Mouse (Mus musculus) hindbrain, embryonic 13.5 days (tissue): Measurements from ENCODE around the gene Wdr63. TPM values are rescaled to one million over a fixed set of nuclear protein-coding genes. Genes with fewer than 3 reads are reported as not detected.

ENCODE experiments used
- ATAC-seq: fragments of 200-750 bp; cut with Nextera tagmentation; 2 replicates; pipeline ENCODE4 v1.8.0; 2017; ENCODE audit warnings: moderate TSS enrichment; ENCODE audit not compliant: low FRiP score
- H3K27ac ChIP-seq: fragments of 300-500 bp; sonication (generic); 2 replicates; pipeline ENCODE4 v1.5.1; 2015; ENCODE audit warnings: inconsistent platforms, mild to moderate bottlenecking, moderate library complexity
- H3K27me3 ChIP-seq: fragments of 300-500 bp; sonication (generic); 2 replicates; pipeline ENCODE4 v1.6.1; 2015; ENCODE audit warnings: mild to moderate bottlenecking, inconsistent platforms
- H3K36me3 ChIP-seq: fragments of 300-500 bp; sonication (generic); 2 replicates; pipeline ENCODE4 v1.6.1; 2015; ENCODE audit warnings: mild to moderate bottlenecking, inconsistent platforms
- H3K4me1 ChIP-seq: fragments of 300-500 bp; sonication (generic); replicated peaks from 2 replicates; pipeline ENCODE4 v1.6.1; 2015; ENCODE audit warnings: inconsistent platforms
- H3K4me2 ChIP-seq: fragments of 300-500 bp; sonication (generic); 2 replicates; pipeline ENCODE4 v1.6.1; 2015; ENCODE audit warnings: inconsistent platforms, mild to moderate bottlenecking, moderate library complexity
- H3K4me3 ChIP-seq: fragments of 300-500 bp; sonication (generic); 2 replicates; pipeline ENCODE4 v1.5.1; 2015; ENCODE audit warnings: mild to moderate bottlenecking, inconsistent platforms
- H3K9ac ChIP-seq: fragments of 300-500 bp; sonication (generic); 2 replicates; pipeline ENCODE4 v1.6.1; 2015; ENCODE audit warnings: mild to moderate bottlenecking, inconsistent platforms
- H3K9me3 ChIP-seq: fragments of 300-500 bp; sonication (generic); 2 replicates; pipeline ENCODE4 v1.6.1; 2016; ENCODE audit warnings: inconsistent platforms
- WGBS: fragments of 180-500 bp; shearing (Covaris S2); methylation state at CpG from one replicate; pipeline ENCODE4 v1.1.7; 2015; 5-methylcytosine and 5-hydroxymethylcytosine counted together
- polyA plus RNA-seq: library from polyadenylated mRNA; unstranded; fragments of >200 nt; fragmentation: Nextera tagmentation; extraction: Ambion mirVana; gene quantifications from 2 replicates; pipeline ENCODE4 v1.2.1, GENCODE M21; 2015

The Wdr63 gene
- polyA plus RNA-seq, 1 experiment from 2014 or later, result 2.0 TPM

GRCm38 (mm10) chr3:146146131-146146530 lies 38.2 kb upstream of the Wdr63 start:
- H3K4me3 ChIP-seq, result no peak overlapping the region
- peaks cover 11% of the 10 kb centered on the region for H3K4me1 ChIP-seq
- no peak overlapping the region for H3K27ac ChIP-seq
- 77% methylated on average over 5 of the region's 5 CpGs for WGBS
- no peak overlapping the region for H3K9ac ChIP-seq
- H3K4me2 ChIP-seq, result no peak overlapping the region
- no peaks in the 10 kb centered on the region for H3K36me3 ChIP-seq
- peaks cover 35% of the 10 kb centered on the region for H3K27me3 ChIP-seq
- ATAC-seq, result no peak
- H3K9me3 ChIP-seq, result peaks cover 5% of the 10 kb centered on the region; the same call in 1 of the 2 replicates

- H3K27ac ChIP-seq, result no peak overlapping the region
- ATAC-seq, result no peak
- WGBS, result 60% methylated on average over 5 of the region's 5 CpGs
- H3K4me3 ChIP-seq, result no peak overlapping the region
- H3K4me2 ChIP-seq, result no peak overlapping the region
- no peak overlapping the region for H3K9ac ChIP-seq
- peaks cover 29% of the 10 kb centered on the region for H3K27me3 ChIP-seq
- H3K9me3 ChIP-seq, result peaks cover 5% of the 10 kb centered on the region; the same call in 1 of the 2 replicates
- peaks cover 9% of the 10 kb centered on the region for H3K4me1 ChIP-seq
- H3K36me3 ChIP-seq, result no peaks in the 10 kb centered on the region
Observed at GRCm38 (mm10) chr3:146145501-146145900, 37.6 kb upstream of the Wdr63 start.

- Histone ChIP-seq H3K36me3 (no peaks in the 10 kb centered on the region), H3K27ac (no peak overlapping the region), H3K9ac (no peak overlapping the region), H3K4me3 (no peak overlapping the region), H3K4me1 (no peaks in the 10 kb centered on the region), H3K27me3 (0 out of 2 replicates have a peak, but pooled peaks cover 12% of the 10 kb centered on the region), H3K9me3 (peaks cover 5% of the 10 kb centered on the region; the same call in 1 of the 2 replicates), H3K4me2 (no peak overlapping the region)
- ATAC-seq, result no peak
- whole genome bisulfite sequencing, result 75% methylated on average over 7 of the region's 7 CpGs
Observed at GRCm38 (mm10) chr3:146142523-146142922, 34.6 kb upstream of the Wdr63 start.

- no peak overlapping the region for H3K4me2 ChIP-seq
- 96% methylated on average over 7 of the region's 7 CpGs for WGBS
- H3K4me1 ChIP-seq, result no peaks in the 10 kb centered on the region
- no peaks in the 10 kb centered on the region for H3K27me3 ChIP-seq
- no peaks in the 10 kb centered on the region; the same call in 1 of the 2 replicates for H3K9me3 ChIP-seq
- no peaks in the 10 kb centered on the region for H3K36me3 ChIP-seq
- no peak overlapping the region for H3K4me3 ChIP-seq
- no peak for ATAC-seq
- no peak overlapping the region for H3K27ac ChIP-seq
- H3K9ac ChIP-seq, result no peak overlapping the region
Observed at GRCm38 (mm10) chr3:146140276-146140675, 32.3 kb upstream of the Wdr63 start.

GRCm38 (mm10) chr3:146136422-146136821 lies 28.5 kb upstream of the Wdr63 start:
- Histone ChIP-seq H3K9me3 (no peaks in the 10 kb centered on the region), H3K4me2 (no peak overlapping the region), H3K4me1 (no peaks in the 10 kb centered on the region), H3K9ac (no peak overlapping the region), H3K36me3 (no peaks in the 10 kb centered on the region), H3K27me3 (no peaks in the 10 kb centered on the region), H3K4me3 (no peak overlapping the region), H3K27ac (no peak overlapping the region)
- no peak for ATAC-seq
- WGBS, result 47% methylated on average over 10 of the region's 10 CpGs

- no peak for ATAC-seq
- H3K36me3 ChIP-seq, result no peaks in the 10 kb centered on the region
- no peaks in the 10 kb centered on the region for H3K27me3 ChIP-seq
- H3K27ac ChIP-seq, result no peak overlapping the region
- H3K4me1 ChIP-seq, result no peaks in the 10 kb centered on the region
- H3K4me3 ChIP-seq, result no peak overlapping the region
- no peak overlapping the region for H3K4me2 ChIP-seq
- H3K9ac ChIP-seq, result no peak overlapping the region
- WGBS, result 80% methylated on average over 2 of the region's 2 CpGs
- no peaks in the 10 kb centered on the region for H3K9me3 ChIP-seq
Observed at GRCm38 (mm10) chr3:146135417-146135816, 27.5 kb upstream of the Wdr63 start.

- Histone ChIP-seq H3K4me1 (no peaks in the 10 kb centered on the region), H3K4me2 (no peak overlapping the region), H3K27me3 (no peaks in the 10 kb centered on the region), H3K9ac (no peak overlapping the region), H3K36me3 (no peaks in the 10 kb centered on the region), H3K4me3 (no peak overlapping the region), H3K9me3 (no peaks in the 10 kb centered on the region), H3K27ac (no peak overlapping the region)
- WGBS, result 84% methylated on average over 9 of the region's 9 CpGs
- no peak for ATAC-seq
Observed at GRCm38 (mm10) chr3:146134834-146135233, 26.9 kb upstream of the Wdr63 start.

GRCm38 (mm10) chr3:146127205-146127604 lies 19.3 kb upstream of the Wdr63 start:
- H3K4me3 ChIP-seq, result no peak overlapping the region
- H3K36me3 ChIP-seq, result no peaks in the 10 kb centered on the region
- ATAC-seq, result no peak
- H3K27me3 ChIP-seq, result no peaks in the 10 kb centered on the region
- H3K27ac ChIP-seq, result no peak overlapping the region
- H3K9ac ChIP-seq, result no peak overlapping the region
- 82% methylated on average over 6 of the region's 6 CpGs for WGBS
- no peaks in the 10 kb centered on the region for H3K9me3 ChIP-seq
- H3K4me1 ChIP-seq, result peaks cover 5% of the 10 kb centered on the region
- no peak overlapping the region for H3K4me2 ChIP-seq

GRCm38 (mm10) chr3:146123464-146123825 lies 15.5 kb upstream of the Wdr63 start:
- Histone ChIP-seq H3K27me3 (peaks cover 11% of the 10 kb centered on the region), H3K27ac (no peak overlapping the region), H3K9me3 (no peaks in the 10 kb centered on the region), H3K4me1 (peaks cover 13% of the 10 kb centered on the region), H3K36me3 (no peaks in the 10 kb centered on the region), H3K4me2 (no peak overlapping the region), H3K9ac (no peak overlapping the region), H3K4me3 (no peak overlapping the region)
- 65% methylated on average over 9 of the region's 9 CpGs for WGBS
- peak; percentile 46; the same call in 1 of the 2 replicates for ATAC-seq

- Histone ChIP-seq H3K4me1 (peaks cover 13% of the 10 kb centered on the region), H3K9ac (no peak overlapping the region), H3K27me3 (peaks cover 16% of the 10 kb centered on the region), H3K4me3 (no peak overlapping the region), H3K36me3 (no peaks in the 10 kb centered on the region), H3K27ac (no peak overlapping the region), H3K9me3 (no peaks in the 10 kb centered on the region), H3K4me2 (no peak overlapping the region)
- ATAC-seq, result no peak
- 86% methylated on average over 8 of the region's 8 CpGs for WGBS
Observed at GRCm38 (mm10) chr3:146122807-146123463, 15.0 kb upstream of the Wdr63 start.

GRCm38 (mm10) chr3:146122125-146122420 lies 14.1 kb upstream of the Wdr63 start:
- H3K9ac ChIP-seq, result no peak overlapping the region
- H3K4me1 ChIP-seq, result peaks cover 19% of the 10 kb centered on the region
- peaks cover 24% of the 10 kb centered on the region for H3K27me3 ChIP-seq
- no peaks in the 10 kb centered on the region for H3K9me3 ChIP-seq
- H3K27ac ChIP-seq, result no peak overlapping the region
- ATAC-seq, result no peak
- no peaks in the 10 kb centered on the region for H3K36me3 ChIP-seq
- H3K4me3 ChIP-seq, result no peak overlapping the region
- WGBS, result 42% methylated on average over 3 of the region's 3 CpGs
- H3K4me2 ChIP-seq, result no peak overlapping the region

GRCm38 (mm10) chr3:146121310-146122124 lies 13.6 kb upstream of the Wdr63 start:
- WGBS, result 10% methylated on average over 25 of the region's 25 CpGs
- Histone ChIP-seq H3K9ac (peak overlapping the region; percentile 29; the same call in 1 of the 2 replicates), H3K4me2 (peak overlapping the region; percentile 37), H3K4me1 (peaks cover 19% of the 10 kb centered on the region), H3K27ac (no peak overlapping the region), H3K9me3 (no peaks in the 10 kb centered on the region), H3K36me3 (no peaks in the 10 kb centered on the region), H3K27me3 (peaks cover 30% of the 10 kb centered on the region), H3K4me3 (0 out of 2 replicates have a peak overlapping the region, but pooled peaks have one; percentile 18)
- no peak for ATAC-seq
